Mouse (Mus musculus): Measurements from ENCODE around the gene Olfr467. TPM values are rescaled to one million over a fixed set of nuclear protein-coding genes. Genes with fewer than 3 reads are reported as not detected.
A peak's percentile ranks its signal among the peaks of the same experiment; 100 is the strongest.
"Not testable (repeated sequence)": the region's sequence is repeated elsewhere in the genome, so short reads cannot be mapped to it uniquely, and the experiment has no call there.

The Olfr467 gene
- polyA plus RNA-seq, 1 experiment from 2014 or later, result not detected

- not testable (repeated sequence) for H3K9me3 ChIP-seq (replicated peaks; ENCODE audit: control insufficient read depth, low read length); H3K27ac ChIP-seq (ENCODE audit: low read depth, low read length); ATAC-seq; H3K36me3 ChIP-seq (ENCODE audit: control insufficient read depth, insufficient read depth, low read length); H3K27me3 ChIP-seq (replicated peaks; ENCODE audit: control insufficient read depth, insufficient read depth, low read length); H3K9ac ChIP-seq (ENCODE audit: low read length); H3K4me3 ChIP-seq (ENCODE audit: low read depth, low read length); H3K4me2 ChIP-seq (ENCODE audit: low read length); DNase-seq (ENCODE audit: low spot score); H3K4me1 ChIP-seq (ENCODE audit: control insufficient read depth, insufficient read depth, low read length)
- 76% methylated on average over 2 of the region's 2 CpGs for WGBS
Observed at GRCm38 (mm10) chr7:107823867-107824266, 11.8 kb downstream of the Olfr467 start.

GRCm38 (mm10) chr7:107825441-107825840, 13.4 kb downstream of the Olfr467 start, which contains the start of gene Olfr469:
Gene Olfr469 (minus strand): TSS chr7:107825541.
- not testable (repeated sequence) for H3K27ac ChIP-seq (ENCODE audit: low read depth, low read length); H3K4me1 ChIP-seq (ENCODE audit: control insufficient read depth, insufficient read depth, low read length); H3K4me3 ChIP-seq (ENCODE audit: low read depth, low read length); H3K36me3 ChIP-seq (ENCODE audit: control insufficient read depth, insufficient read depth, low read length); H3K4me2 ChIP-seq (ENCODE audit: low read length); H3K9me3 ChIP-seq (replicated peaks; ENCODE audit: control insufficient read depth, low read length); DNase-seq (ENCODE audit: low spot score); ATAC-seq; H3K27me3 ChIP-seq (replicated peaks; ENCODE audit: control insufficient read depth, insufficient read depth, low read length); H3K9ac ChIP-seq (ENCODE audit: low read length)

- WGBS, result 94% methylated on average over 1 of the region's 1 CpGs
- DNase-seq (ENCODE audit: low spot score), result peak; percentile 24
- no peaks in the 10 kb centered on the region for H3K4me1 ChIP-seq (ENCODE audit: control insufficient read depth, insufficient read depth, low read length)
Observed at GRCm38 (mm10) chr7:107841719-107842118, 29.7 kb downstream of the Olfr467 start.

GRCm38 (mm10) chr7:107847390-107847789, 35.3 kb downstream of the Olfr467 start, which contains the start of gene Olfr470:
Gene Olfr470 (minus strand): TSS chr7:107847490.
- not testable (repeated sequence) for H3K4me3 ChIP-seq (ENCODE audit: low read depth, low read length); H3K9ac ChIP-seq (ENCODE audit: low read length); H3K36me3 ChIP-seq (ENCODE audit: control insufficient read depth, insufficient read depth, low read length); H3K27me3 ChIP-seq (replicated peaks; ENCODE audit: control insufficient read depth, insufficient read depth, low read length); H3K27ac ChIP-seq (ENCODE audit: low read depth, low read length); ATAC-seq; H3K4me2 ChIP-seq (ENCODE audit: low read length); H3K4me1 ChIP-seq (ENCODE audit: control insufficient read depth, insufficient read depth, low read length); H3K9me3 ChIP-seq (replicated peaks; ENCODE audit: control insufficient read depth, low read length); DNase-seq (ENCODE audit: low spot score)
- 85% methylated on average over 1 of the region's 1 CpGs for WGBS

More at GRCm38 (mm10) chr7:107841719-107842118, 29.7 kb downstream of the Olfr467 start:
- Histone ChIP-seq H3K27ac (ENCODE audit: low read depth, low read length) (no peak overlapping the region), H3K4me2 (ENCODE audit: low read length) (no peak overlapping the region), H3K9me3 (replicated peaks; ENCODE audit: control insufficient read depth, low read length) (no peaks in the 10 kb centered on the region), H3K4me3 (ENCODE audit: low read depth, low read length) (no peak overlapping the region), H3K27me3 (replicated peaks; ENCODE audit: control insufficient read depth, insufficient read depth, low read length) (no peaks in the 10 kb centered on the region), H3K9ac (ENCODE audit: low read length) (no peak overlapping the region), H3K36me3 (ENCODE audit: control insufficient read depth, insufficient read depth, low read length) (no peaks in the 10 kb centered on the region)
- ATAC-seq, result no peak

Other genes starting within 250 kb of the Olfr467 start
- gene Olfml1, start 244.8 kb upstream of the Olfr467 start, polyA plus RNA-seq (2014; fragmentation: Nextera tagmentation; extraction: Ambion mirVana), result 3.5 and 4.1 TPM in 2 replicates
- gene Ppfibp2, start 217.1 kb upstream of the Olfr467 start, polyA plus RNA-seq (2014; fragmentation: Nextera tagmentation; extraction: Ambion mirVana), result 1.6 and 1.8 TPM in 2 replicates
- gene 5330417H12Rik, start 187.1 kb upstream of the Olfr467 start, polyA plus RNA-seq (2014; fragmentation: Nextera tagmentation; extraction: Ambion mirVana), result not detected in 2 replicates
- 0.10 TPM in 1 of 2 replicates, not detected in the other for gene Cyb5r2, start 54.2 kb upstream of the Olfr467 start, polyA plus RNA-seq (2014; fragmentation: Nextera tagmentation; extraction: Ambion mirVana)
- gene Ovch2, start 11.1 kb upstream of the Olfr467 start, polyA plus RNA-seq (2014; fragmentation: Nextera tagmentation; extraction: Ambion mirVana), result not detected in 2 replicates
- gene Olfr469, start 13.3 kb downstream of the Olfr467 start, polyA plus RNA-seq (2014; fragmentation: Nextera tagmentation; extraction: Ambion mirVana), result not detected in 2 replicates
- not detected in 2 replicates for gene Olfr470, start 35.2 kb downstream of the Olfr467 start, polyA plus RNA-seq (2014; fragmentation: Nextera tagmentation; extraction: Ambion mirVana)
- not detected in 2 replicates for gene Olfr472, start 85.6 kb downstream of the Olfr467 start, polyA plus RNA-seq (2014; fragmentation: Nextera tagmentation; extraction: Ambion mirVana)
- gene Olfr473, start 118.2 kb downstream of the Olfr467 start, polyA plus RNA-seq (2014; fragmentation: Nextera tagmentation; extraction: Ambion mirVana), result not detected in 2 replicates
- gene Olfr474, start 142.4 kb downstream of the Olfr467 start, polyA plus RNA-seq (2014; fragmentation: Nextera tagmentation; extraction: Ambion mirVana), result not detected in 2 replicates
- gene Olfr476, start 152.5 kb downstream of the Olfr467 start, polyA plus RNA-seq (2014; fragmentation: Nextera tagmentation; extraction: Ambion mirVana), result not detected in 2 replicates
- gene Olfr477, start 174.4 kb downstream of the Olfr467 start, polyA plus RNA-seq (2014; fragmentation: Nextera tagmentation; extraction: Ambion mirVana), result not detected in 2 replicates
- not detected in 2 replicates for gene Olfr478, start 221.7 kb downstream of the Olfr467 start, polyA plus RNA-seq (2014; fragmentation: Nextera tagmentation; extraction: Ambion mirVana)
- gene Olfr479, start 238.4 kb downstream of the Olfr467 start, polyA plus RNA-seq (2014; fragmentation: Nextera tagmentation; extraction: Ambion mirVana), result not detected in 2 replicates

Data from forebrain, embryonic 14.5 days (tissue).